32 mouse cellular contexts compared by ENCODE assay signal in genomic region chr4:63251760-63252159, GRCm38 (mm10). TPM values are rescaled to one million over a fixed set of nuclear protein-coding genes. Genes with fewer than 3 reads are reported as not detected.
DNase-seq lines count a peak whose midpoint lies in the region; ATAC-seq and TF ChIP-seq lines count a peak whose summit lies in the region.
"Had no signal": no experiment of that assay in that cellular context is flagged by ENCODE, and none has a peak within 500 bp of the region (broad histone marks: within the 10 kb centered on the region; RNA-seq: fewer than 3 reads in every experiment).

No protein-coding gene starts in this region.

- WGBS in hindbrain, postnatal 0 days, result 59% methylated on average over 11 of the region's 11 CpGs
- 55% methylated on average over 11 of the region's 11 CpGs for WGBS in hindbrain, embryonic 16.5 days
- 87% methylated on average over 11 of the region's 11 CpGs for WGBS in limb, embryonic 15.5 days
- 94% methylated on average over 11 of the region's 11 CpGs for WGBS in limb, embryonic 10.5 days
- 75% methylated on average over 11 of the region's 11 CpGs for WGBS in embryonic facial prominence, embryonic 15.5 days

- no peak overlapping the region for H3K27ac ChIP-seq in hindbrain, postnatal 0 days
- no peak overlapping the region for H3K27ac ChIP-seq in hindbrain, embryonic 16.5 days (ENCODE audit: low read depth, low read length)
- H3K27ac ChIP-seq in limb, embryonic 15.5 days, result 0 out of 2 replicates have a peak overlapping the region, but pooled peaks have one; percentile 27
- H3K27ac ChIP-seq in limb, embryonic 10.5 days, result no peak overlapping the region
- 0 out of 2 replicates have a peak overlapping the region, but pooled peaks have one; percentile 7 for H3K27ac ChIP-seq in embryonic facial prominence, embryonic 15.5 days (replicated peaks)
- H3K27ac ChIP-seq: embryonic facial prominence, embryonic 12.5 days; forebrain, embryonic 13.5 days; hindbrain, embryonic 10.5 days; limb, embryonic 13.5 days; liver, embryonic 15.5 days; lung, embryonic 15.5 days; neural tube, embryonic 13.5 days had no signal

- no peaks in the 10 kb centered on the region for H3K9me3 ChIP-seq in hindbrain, postnatal 0 days (ENCODE audit: low read length)
- no peaks in the 10 kb centered on the region for H3K9me3 ChIP-seq in hindbrain, embryonic 16.5 days (ENCODE audit: control insufficient read depth, low read length)
- H3K9me3 ChIP-seq in limb, embryonic 15.5 days, result no peaks in the 10 kb centered on the region
- no peaks in the 10 kb centered on the region for H3K9me3 ChIP-seq in limb, embryonic 10.5 days (replicated peaks)
- no peaks in the 10 kb centered on the region for H3K9me3 ChIP-seq in embryonic facial prominence, embryonic 15.5 days (replicated peaks)
- H3K9me3 ChIP-seq: embryonic facial prominence, embryonic 12.5 days; forebrain, embryonic 13.5 days; heart, embryonic 12.5 days; hindbrain, embryonic 10.5 days; limb, embryonic 13.5 days; liver, embryonic 15.5 days; lung, embryonic 15.5 days; neural tube, embryonic 13.5 days had no signal

- no peak overlapping the region for H3K4me2 ChIP-seq in hindbrain, postnatal 0 days (ENCODE audit: low read depth, low read length)
- H3K4me2 ChIP-seq in hindbrain, embryonic 16.5 days (ENCODE audit: low read length), result no peak overlapping the region
- H3K4me2 ChIP-seq in limb, embryonic 15.5 days, result no peak overlapping the region
- H3K4me2 ChIP-seq in embryonic facial prominence, embryonic 15.5 days (replicated peaks), result no peak overlapping the region
- H3K4me2 ChIP-seq: embryonic facial prominence, embryonic 12.5 days; forebrain, embryonic 13.5 days; heart, embryonic 12.5 days; limb, embryonic 13.5 days; liver, embryonic 15.5 days; lung, embryonic 15.5 days; neural tube, embryonic 13.5 days had no signal

- no peaks in the 10 kb centered on the region for H3K27me3 ChIP-seq in hindbrain, postnatal 0 days (ENCODE audit: insufficient read depth, low read length)
- no peaks in the 10 kb centered on the region for H3K27me3 ChIP-seq in hindbrain, embryonic 16.5 days (replicated peaks; ENCODE audit: control insufficient read depth, insufficient read depth, low read length)
- no peaks in the 10 kb centered on the region for H3K27me3 ChIP-seq in limb, embryonic 15.5 days
- no peaks in the 10 kb centered on the region for H3K27me3 ChIP-seq in limb, embryonic 10.5 days (ENCODE audit: low read depth, poor library complexity, severe bottlenecking)
- H3K27me3 ChIP-seq in embryonic facial prominence, embryonic 15.5 days, result no peaks in the 10 kb centered on the region
- H3K27me3 ChIP-seq: embryonic facial prominence, embryonic 12.5 days; forebrain, embryonic 13.5 days; heart, embryonic 12.5 days; limb, embryonic 13.5 days; liver, embryonic 15.5 days; lung, embryonic 15.5 days; neural tube, embryonic 13.5 days; Patski had no signal

- TF ChIP-seq CTCF in hindbrain, postnatal 0 days (IDR thresholded peaks at IDR 0.05; ENCODE audit: low read depth), result no peak

- peak; percentile 33 for DNase-seq in hindbrain, postnatal 0 days (ENCODE audit: low spot score)
- DNase-seq in limb, embryonic 10.5 days (ENCODE audit: low spot score), result no peak
- DNase-seq in right cerebral cortex, postnatal 10 days (ENCODE audit: low spot score in 2 of 2), result peak; percentile 47 to 60
- DNase-seq in spleen, postnatal 14 days (ENCODE audit: low spot score in 2 of 2), result no peak
- DNase-seq: adrenal gland, postnatal 36 days; B cell, adult 2 months; cerebellum, adult 11-12 months; cerebellum, postnatal 10 days; gastrocnemius, postnatal 25 days; heart, adult 18-20 months; heart, postnatal 10 days; kidney, adult 18-20 months; kidney, postnatal 4 days; lung, postnatal 4 days; retina, postnatal 1 day; thymus, postnatal 36 days had no signal

- H3K9ac ChIP-seq in hindbrain, postnatal 0 days (replicated peaks; ENCODE audit: low read length), result no peak overlapping the region
- H3K9ac ChIP-seq in hindbrain, embryonic 16.5 days (ENCODE audit: low read depth, low read length), result no peak overlapping the region
- no peak overlapping the region for H3K9ac ChIP-seq in limb, embryonic 15.5 days
- no peak overlapping the region for H3K9ac ChIP-seq in embryonic facial prominence, embryonic 15.5 days
- H3K9ac ChIP-seq: embryonic facial prominence, embryonic 12.5 days; forebrain, embryonic 13.5 days; heart, embryonic 12.5 days; limb, embryonic 13.5 days; liver, embryonic 15.5 days; lung, embryonic 15.5 days; neural tube, embryonic 13.5 days had no signal

- no peak for ATAC-seq in hindbrain, postnatal 0 days
- no peak for ATAC-seq in hindbrain, embryonic 16.5 days
- no peak for ATAC-seq in limb, embryonic 15.5 days (ENCODE audit: insufficient number of reproducible peaks, low FRiP score, low TSS enrichment, low read depth)
- no peak for ATAC-seq in embryonic facial prominence, embryonic 15.5 days (ENCODE audit: insufficient number of reproducible peaks, low FRiP score, low TSS enrichment, low read depth)
- ATAC-seq: forebrain, embryonic 13.5 days; inflammation-experienced regulatory T-cells, adult 6 months; midbrain, embryonic 16.5 days; Patski had no signal

- no peak overlapping the region for H3K4me3 ChIP-seq in hindbrain, postnatal 0 days (ENCODE audit: low read length)
- no peak overlapping the region for H3K4me3 ChIP-seq in hindbrain, embryonic 16.5 days (ENCODE audit: low read length)
- H3K4me3 ChIP-seq in limb, embryonic 15.5 days, result no peak overlapping the region
- H3K4me3 ChIP-seq in limb, embryonic 10.5 days, result no peak overlapping the region
- H3K4me3 ChIP-seq in embryonic facial prominence, embryonic 15.5 days (replicated peaks), result no peak overlapping the region
- H3K4me3 ChIP-seq: embryonic facial prominence, embryonic 12.5 days; forebrain, embryonic 13.5 days; heart, embryonic 12.5 days; hindbrain, embryonic 10.5 days; limb, embryonic 13.5 days; liver, embryonic 15.5 days; lung, embryonic 15.5 days; myocyte; neural tube, embryonic 13.5 days had no signal

- H3K4me1 ChIP-seq in hindbrain, postnatal 0 days (ENCODE audit: insufficient read depth, low read length), result no peaks in the 10 kb centered on the region
- H3K4me1 ChIP-seq in hindbrain, embryonic 16.5 days (ENCODE audit: control insufficient read depth, insufficient read depth, low read depth, low read length), result peaks cover 5% of the 10 kb centered on the region; the same call in 1 of the 2 replicates
- H3K4me1 ChIP-seq in limb, embryonic 15.5 days, result peaks cover 20% of the 10 kb centered on the region; the same call in 1 of the 2 replicates
- H3K4me1 ChIP-seq in limb, embryonic 10.5 days, result 0 out of 2 replicates have a peak, but pooled peaks cover 3% of the 10 kb centered on the region
- peaks cover 12% of the 10 kb centered on the region for H3K4me1 ChIP-seq in embryonic facial prominence, embryonic 15.5 days
- H3K4me1 ChIP-seq: embryonic facial prominence, embryonic 12.5 days; forebrain, embryonic 13.5 days; heart, embryonic 12.5 days; limb, embryonic 13.5 days; liver, embryonic 15.5 days; lung, embryonic 15.5 days had no signal

- no peaks in the 10 kb centered on the region for H3K36me3 ChIP-seq in hindbrain, postnatal 0 days (ENCODE audit: insufficient read depth, low read length)
- H3K36me3 ChIP-seq in hindbrain, embryonic 16.5 days (ENCODE audit: control insufficient read depth, insufficient read depth, low read length), result no peaks in the 10 kb centered on the region
- peaks cover 55% of the 10 kb centered on the region for H3K36me3 ChIP-seq in limb, embryonic 15.5 days
- H3K36me3 ChIP-seq in limb, embryonic 10.5 days, result peaks cover 33% of the 10 kb centered on the region
- peaks cover 31% of the 10 kb centered on the region for H3K36me3 ChIP-seq in embryonic facial prominence, embryonic 15.5 days
- H3K36me3 ChIP-seq: G1E; hindbrain, embryonic 10.5 days; liver, embryonic 15.5 days; neural tube, embryonic 13.5 days had no signal

RNA-seq across cellular contexts. Expression of gene Col27a1, which starts 38.0 kb away (rescaled TPM):
- total RNA-seq in hindbrain, postnatal 0 days (2014; rRNA removed), result 5.8 and 9.5 TPM in 2 replicates
- polyA plus RNA-seq in hindbrain, postnatal 0 days (2015; fragmentation: Nextera tagmentation; extraction: Ambion mirVana), result 1.4 and 1.9 TPM in 2 replicates
- 2.7 and 3.1 TPM in 2 replicates for polyA plus RNA-seq in hindbrain, embryonic 16.5 days (2015; fragmentation: Nextera tagmentation; extraction: Ambion mirVana)
- polyA plus RNA-seq in limb, embryonic 15.5 days (2015; fragmentation: Nextera tagmentation; extraction: Ambion mirVana), result 25.5 and 32.6 TPM in 2 replicates
- polyA plus RNA-seq in limb, embryonic 10.5 days (2016; fragmentation: Nextera tagmentation; extraction: Ambion mirVana), result 7.4 and 9.4 TPM in 2 replicates
- 19.1 and 22.3 TPM in 2 replicates for polyA plus RNA-seq in embryonic facial prominence, embryonic 15.5 days (2015; fragmentation: Nextera tagmentation; extraction: Ambion mirVana)
- polyA plus RNA-seq: G1E had no signal

Comparison
In these comparisons a context has a peak if more than half of its experiments do, and no peak if none do; other contexts are left out.
1. H3K27ac ChIP-seq: peak in limb, embryonic 15.5 days (single experiment) and embryonic facial prominence, embryonic 15.5 days (single experiment); none in hindbrain, postnatal 0 days (single experiment), hindbrain, embryonic 16.5 days (single experiment) and limb, embryonic 10.5 days (single experiment).
2. DNase-seq: peak in hindbrain, postnatal 0 days (single experiment) and right cerebral cortex, postnatal 10 days (2 of 2); none in limb, embryonic 10.5 days (single experiment) and spleen, postnatal 14 days (0 of 2).